Mouse (Mus musculus): ENCODE measurements around the gene Gm10382. TPM values are rescaled to one million over a fixed set of nuclear protein-coding genes. Genes with fewer than 3 reads are reported as not detected.
"Not testable (repeated sequence)": the region's sequence is repeated elsewhere in the genome, so short reads cannot be mapped to it uniquely, and the experiment has no call there.

Gm10382 gene
- polyA plus RNA-seq, 1 experiment from 2014 or later, result 0.18 TPM

DNA sequence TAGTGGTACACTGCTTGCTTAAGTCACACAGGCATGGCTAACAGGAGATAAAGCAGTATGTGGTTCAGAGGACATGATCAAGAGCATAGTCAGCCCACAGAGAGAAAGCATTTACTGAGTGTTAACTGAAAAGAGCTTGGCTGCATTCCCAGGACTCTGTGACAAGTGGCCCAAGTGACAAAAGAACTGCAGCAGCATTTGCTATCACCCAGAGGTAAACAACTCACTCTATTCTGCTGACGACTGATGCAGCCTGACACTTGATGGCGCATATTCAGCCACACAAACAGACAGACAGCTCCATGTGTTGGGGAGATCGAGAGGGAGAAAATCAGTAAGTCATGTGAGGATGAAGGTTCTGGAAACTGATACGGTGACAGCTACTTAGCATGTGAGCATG, 24.6 kb downstream of the Gm10382 start:
- TF ChIP-seq EP300 (IDR thresholded peaks at IDR 0.05; ENCODE audit: low read depth) (no peak), CTCF (IDR thresholded peaks at IDR 0.05; ENCODE audit: low read depth) (no peak)
- H3K27ac ChIP-seq (ENCODE audit: low read depth), result no peak overlapping the region
- no peak overlapping the region for H3K4me3 ChIP-seq (ENCODE audit: low read depth, low read length)
- no peaks in the 10 kb centered on the region for H3K27me3 ChIP-seq (ENCODE audit: insufficient read depth, low read length)
- no peaks in the 10 kb centered on the region for H3K9me3 ChIP-seq (ENCODE audit: low read length)
- 82% methylated on average over 4 of the region's 4 CpGs for WGBS (ENCODE audit: insufficient replicate concordance)
- peaks cover 6% of the 10 kb centered on the region; the same call in 1 of the 2 replicates for H3K4me1 ChIP-seq (ENCODE audit: insufficient read depth)
- no peak for DNase-seq
- ATAC-seq, result no peak
- H3K4me2 ChIP-seq (ENCODE audit: low read depth, low read length), result no peak overlapping the region
- peaks cover 49% of the 10 kb centered on the region for H3K36me3 ChIP-seq (replicated peaks; ENCODE audit: insufficient read depth, low read length)
- H3K9ac ChIP-seq (replicated peaks), result no peak overlapping the region

DNA sequence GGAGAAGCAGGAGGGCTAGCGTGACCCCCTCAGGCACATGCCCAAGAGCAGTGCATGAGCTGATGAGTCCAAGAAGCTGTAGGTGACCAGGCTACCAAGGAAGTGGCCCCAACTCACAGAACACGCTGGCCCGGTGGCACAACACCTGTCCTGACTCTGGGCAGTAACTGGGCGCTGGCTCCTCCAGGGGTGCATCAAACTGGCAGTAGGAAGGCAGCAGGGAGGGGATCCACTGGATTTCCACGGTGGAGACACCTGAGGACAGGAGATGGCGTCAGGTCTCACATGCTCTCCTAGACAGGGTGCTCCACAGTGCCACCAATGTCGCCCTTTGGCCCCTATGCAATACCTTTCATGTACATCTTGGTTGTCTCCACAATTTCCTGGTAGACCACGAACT, 27.1 kb downstream of the Gm10382 start:
- ATAC-seq, result no peak
- 88% methylated on average over 8 of the region's 8 CpGs for WGBS (ENCODE audit: insufficient replicate concordance)
- Histone ChIP-seq H3K27me3 (ENCODE audit: insufficient read depth, low read length) (no peaks in the 10 kb centered on the region), H3K27ac (ENCODE audit: low read depth) (no peak overlapping the region), H3K4me2 (ENCODE audit: low read depth, low read length) (no peak overlapping the region), H3K4me1 (ENCODE audit: insufficient read depth) (no peaks in the 10 kb centered on the region), H3K9me3 (ENCODE audit: low read length) (no peaks in the 10 kb centered on the region), H3K4me3 (ENCODE audit: low read depth, low read length) (no peak overlapping the region), H3K9ac (replicated peaks) (no peak overlapping the region), H3K36me3 (replicated peaks; ENCODE audit: insufficient read depth, low read length) (peaks cover 69% of the 10 kb centered on the region)
- TF ChIP-seq CTCF (IDR thresholded peaks at IDR 0.05; ENCODE audit: low read depth), result no peak
- TF ChIP-seq EP300 (IDR thresholded peaks at IDR 0.05; ENCODE audit: low read depth), result no peak
- no peak for DNase-seq

DNA sequence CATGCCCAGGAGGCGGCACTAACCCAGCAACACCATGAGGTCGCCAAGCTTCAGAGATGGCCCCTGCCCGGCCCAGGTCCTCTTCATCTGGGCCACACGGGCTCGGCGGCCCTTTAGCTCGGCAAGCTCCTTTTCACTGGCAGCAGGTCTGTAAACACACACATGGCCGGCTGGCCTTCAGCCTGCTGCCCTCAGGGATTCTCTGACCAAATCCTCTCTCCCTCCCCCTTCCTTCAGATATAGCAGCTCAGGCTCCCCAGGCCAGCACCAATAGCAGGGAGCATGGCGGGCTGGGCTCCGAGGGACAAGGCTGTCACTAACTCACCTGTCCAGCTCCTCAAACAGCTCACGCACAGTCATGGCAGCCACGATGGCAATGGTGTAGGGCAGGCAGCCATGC, 29.5 kb downstream of the Gm10382 start:
- no peak overlapping the region for H3K4me3 ChIP-seq (ENCODE audit: low read depth, low read length)
- DNase-seq, result no peak
- no peaks in the 10 kb centered on the region for H3K4me1 ChIP-seq (ENCODE audit: insufficient read depth)
- H3K4me2 ChIP-seq (ENCODE audit: low read depth, low read length), result no peak overlapping the region
- H3K36me3 ChIP-seq (replicated peaks; ENCODE audit: insufficient read depth, low read length), result peaks cover 85% of the 10 kb centered on the region
- TF ChIP-seq EP300 (IDR thresholded peaks at IDR 0.05; ENCODE audit: low read depth) (no peak), CTCF (IDR thresholded peaks at IDR 0.05; ENCODE audit: low read depth) (no peak)
- no peaks in the 10 kb centered on the region for H3K27me3 ChIP-seq (ENCODE audit: insufficient read depth, low read length)
- no peak for ATAC-seq
- no peak overlapping the region for H3K27ac ChIP-seq (ENCODE audit: low read depth)
- H3K9ac ChIP-seq (replicated peaks), result no peak overlapping the region
- WGBS (ENCODE audit: insufficient replicate concordance), result 87% methylated on average over 12 of the region's 12 CpGs
- H3K9me3 ChIP-seq (ENCODE audit: low read length), result no peaks in the 10 kb centered on the region

DNA sequence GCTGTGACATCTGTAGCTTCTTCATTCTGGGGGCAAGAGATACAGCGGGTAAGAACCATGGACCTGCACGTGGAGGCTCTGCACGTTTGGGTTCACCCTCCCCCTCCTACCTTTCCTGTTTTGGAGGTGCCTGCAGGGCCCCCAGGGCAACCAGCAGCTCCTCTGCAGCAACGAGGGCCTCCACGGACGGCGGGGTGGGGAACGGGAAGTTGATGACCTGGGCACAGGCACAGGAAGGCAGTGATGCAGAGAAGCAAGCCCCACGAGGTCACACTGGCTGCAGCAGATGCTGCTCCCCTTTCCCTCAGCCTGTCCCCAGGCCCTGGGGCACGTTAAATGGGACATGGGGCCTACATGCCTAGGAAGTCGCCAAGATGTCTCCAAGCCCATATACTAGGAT, 30.0 kb downstream of the Gm10382 start:
- no peak for ATAC-seq
- H3K4me3 ChIP-seq (ENCODE audit: low read depth, low read length), result no peak overlapping the region
- H3K27ac ChIP-seq (ENCODE audit: low read depth), result no peak overlapping the region
- H3K27me3 ChIP-seq (ENCODE audit: insufficient read depth, low read length), result no peaks in the 10 kb centered on the region
- peak; percentile 47 for DNase-seq
- no peaks in the 10 kb centered on the region for H3K9me3 ChIP-seq (ENCODE audit: low read length)
- H3K4me1 ChIP-seq (ENCODE audit: insufficient read depth), result no peaks in the 10 kb centered on the region
- 36% methylated on average over 11 of the region's 11 CpGs for WGBS (ENCODE audit: insufficient replicate concordance)
- TF ChIP-seq EP300 (IDR thresholded peaks at IDR 0.05; ENCODE audit: low read depth) (no peak), CTCF (IDR thresholded peaks at IDR 0.05; ENCODE audit: low read depth) (no peak)
- no peak overlapping the region for H3K4me2 ChIP-seq (ENCODE audit: low read depth, low read length)
- H3K9ac ChIP-seq (replicated peaks), result no peak overlapping the region
- H3K36me3 ChIP-seq (replicated peaks; ENCODE audit: insufficient read depth, low read length), result peaks cover 85% of the 10 kb centered on the region

DNA sequence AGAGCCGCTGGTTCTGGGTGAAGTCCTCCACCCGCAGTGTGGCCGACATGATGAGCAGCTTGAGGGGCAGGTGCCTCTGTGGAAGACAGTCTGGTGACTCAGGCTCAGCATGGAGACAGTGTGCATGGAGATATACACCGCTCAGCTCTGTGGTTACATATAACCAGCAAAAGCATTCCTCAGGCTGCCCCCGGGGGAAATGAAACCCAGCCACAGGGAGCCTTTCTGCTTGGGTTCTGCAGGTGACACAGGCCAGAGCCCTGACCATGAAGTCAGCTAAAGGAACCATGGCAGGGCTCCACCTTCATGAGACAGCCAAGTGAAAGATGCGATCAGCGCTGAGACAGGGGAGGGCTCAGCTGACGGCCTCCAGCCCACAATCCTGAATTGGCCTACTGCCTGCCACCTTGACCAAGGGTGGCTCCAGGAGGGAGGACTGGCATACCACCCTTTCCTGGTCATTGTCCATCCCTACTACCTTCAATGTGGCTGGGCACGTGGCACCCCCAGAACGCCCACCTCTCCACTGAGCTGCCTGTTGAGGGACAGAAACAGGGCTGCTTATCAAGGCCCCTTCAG, 36.7 kb downstream of the Gm10382 start:
- Histone ChIP-seq H3K9ac (replicated peaks) (no peak overlapping the region), H3K27me3 (ENCODE audit: insufficient read depth, low read length) (no peaks in the 10 kb centered on the region), H3K9me3 (ENCODE audit: low read length) (no peaks in the 10 kb centered on the region), H3K36me3 (replicated peaks; ENCODE audit: insufficient read depth, low read length) (peaks cover 88% of the 10 kb centered on the region), H3K4me1 (ENCODE audit: insufficient read depth) (no peaks in the 10 kb centered on the region), H3K4me2 (ENCODE audit: low read depth, low read length) (no peak overlapping the region), H3K4me3 (ENCODE audit: low read depth, low read length) (no peak overlapping the region), H3K27ac (ENCODE audit: low read depth) (no peak overlapping the region)
- WGBS (ENCODE audit: insufficient replicate concordance), result 77% methylated on average over 10 of the region's 10 CpGs
- DNase-seq (no peak), ATAC-seq (no peak)
- TF ChIP-seq EP300 (IDR thresholded peaks at IDR 0.05; ENCODE audit: low read depth), result no peak
- no peak for TF ChIP-seq CTCF (IDR thresholded peaks at IDR 0.05; ENCODE audit: low read depth)

DNA sequence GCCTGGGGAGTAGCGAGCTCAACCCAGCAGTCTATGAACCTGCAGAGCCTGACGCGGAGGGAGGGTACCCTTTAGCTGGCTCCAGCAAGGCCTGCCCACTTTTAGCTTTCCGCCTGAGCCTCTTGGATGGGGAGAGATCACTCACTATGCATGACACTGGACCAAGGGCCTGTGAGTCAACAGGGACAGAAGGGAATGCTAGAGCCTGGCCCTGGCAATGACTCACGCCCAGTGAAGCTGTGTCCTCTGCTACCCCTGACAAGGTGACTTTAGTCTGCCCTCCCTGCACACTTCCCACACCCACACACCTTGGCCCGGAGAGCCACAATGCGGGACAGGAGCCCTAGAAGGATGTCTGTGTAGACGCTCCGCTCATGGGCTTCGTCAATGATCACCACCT, 37.2 kb downstream of the Gm10382 start:
- Histone ChIP-seq H3K9me3 (ENCODE audit: low read length) (no peaks in the 10 kb centered on the region), H3K4me1 (ENCODE audit: insufficient read depth) (0 out of 2 replicates have a peak, but pooled peaks cover under 1% of the 10 kb centered on the region), H3K27me3 (ENCODE audit: insufficient read depth, low read length) (no peaks in the 10 kb centered on the region), H3K36me3 (replicated peaks; ENCODE audit: insufficient read depth, low read length) (peaks cover 86% of the 10 kb centered on the region), H3K4me2 (ENCODE audit: low read depth, low read length) (no peak overlapping the region), H3K27ac (ENCODE audit: low read depth) (no peak overlapping the region), H3K9ac (replicated peaks) (no peak overlapping the region), H3K4me3 (ENCODE audit: low read depth, low read length) (no peak overlapping the region)
- ATAC-seq, result no peak
- TF ChIP-seq CTCF (IDR thresholded peaks at IDR 0.05; ENCODE audit: low read depth) (no peak), EP300 (IDR thresholded peaks at IDR 0.05; ENCODE audit: low read depth) (no peak)
- 84% methylated on average over 10 of the region's 10 CpGs for WGBS (ENCODE audit: insufficient replicate concordance)
- no peak for DNase-seq

DNA sequence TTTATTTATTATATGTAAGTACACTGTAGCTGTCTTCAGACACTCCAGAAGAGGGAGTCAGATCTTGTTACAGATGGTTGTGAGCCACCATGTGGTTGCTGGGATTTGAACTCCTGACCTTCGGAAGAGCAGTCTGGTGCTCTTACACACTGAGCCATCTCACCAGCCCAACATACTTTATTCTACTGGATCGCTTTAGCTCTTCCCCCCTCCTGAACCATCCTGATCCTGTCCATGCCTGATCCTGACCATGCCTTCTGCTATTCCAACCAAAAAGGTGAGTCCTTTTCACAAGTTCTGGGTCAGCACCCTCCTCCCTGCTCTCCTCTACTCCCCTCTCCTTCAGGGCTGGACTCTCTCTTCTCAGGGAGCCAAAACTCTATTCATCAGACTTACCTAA, 43.2 kb downstream of the Gm10382 start:
- H3K36me3 ChIP-seq (replicated peaks; ENCODE audit: insufficient read depth, low read length), result peaks cover 35% of the 10 kb centered on the region

More for the DNA sequence above, 43.2 kb downstream of the Gm10382 start:
- not testable (repeated sequence) for H3K4me3 ChIP-seq (ENCODE audit: low read depth, low read length); ATAC-seq; DNase-seq; H3K4me2 ChIP-seq (ENCODE audit: low read depth, low read length); H3K9me3 ChIP-seq (ENCODE audit: low read length); H3K27me3 ChIP-seq (ENCODE audit: insufficient read depth, low read length); H3K27ac ChIP-seq (ENCODE audit: low read depth)
- 0 out of 2 replicates have a peak overlapping the region, but pooled peaks have one; percentile 30 for H3K9ac ChIP-seq (replicated peaks)
- peaks cover 17% of the 10 kb centered on the region for H3K4me1 ChIP-seq (ENCODE audit: insufficient read depth)
- 95% methylated on average over 2 of the region's 2 CpGs for WGBS (ENCODE audit: insufficient replicate concordance)

All from liver, postnatal 0 days (tissue).